Comparison of ENCODE assay signal across 18 mouse cellular contexts in genomic region chr15:25573113-25573512, GRCm38 (mm10). TPM values are rescaled to one million over a fixed set of nuclear protein-coding genes. Genes with fewer than 3 reads are reported as not detected.
DNase-seq lines count a peak whose midpoint lies in the region; ATAC-seq lines count a peak whose summit lies in the region.
"Had no signal": no experiment of that assay in that cellular context is flagged by ENCODE, and none has a peak within 500 bp of the region (broad histone marks: within the 10 kb centered on the region; RNA-seq: fewer than 3 reads in every experiment).

No protein-coding gene starts in this region.

- ATAC-seq in megakaryocyte-erythroid progenitor cell, adult 5-6 weeks (replicated peaks; ENCODE audit: low FRiP score, low TSS enrichment, poor library complexity, severe bottlenecking): peak; percentile 67
- ATAC-seq: forebrain, embryonic 14.5 days; forebrain, postnatal 0 days; Patski had no signal

- DNase-seq in heart, adult 11 months: peak; percentile 37
- no peak for DNase-seq in heart, postnatal 4 days
- DNase-seq in ovary, adult 18-20 months (ENCODE audit: low spot score): peak; percentile 33
- no peak for DNase-seq in ovary, postnatal 14 days (ENCODE audit: low spot score)
- DNase-seq in adrenal gland, postnatal 14 days: no peak
- DNase-seq: adrenal gland, postnatal 10 days; B cell, adult 2 months; cerebellum, adult 11-12 months; cerebellum, adult 8-10 months; cerebellum, postnatal 10 days; cerebellum, postnatal 36 days; forebrain, postnatal 0 days; gastrocnemius, postnatal 10 days; gastrocnemius, postnatal 36 days; heart, postnatal 14 days had no signal

RNA-seq across cellular contexts. Expression of gene Myo10, which starts 49.2 kb away (rescaled TPM):
- total RNA-seq in heart, postnatal 4 days (2021): 10 to 100 TPM; 36.9 to 43.8 TPM
- total RNA-seq in megakaryocyte-erythroid progenitor cell, adult 5-6 weeks (2014; fragmentation: Nextera tagmentation): 1.6 and 6.6 TPM in 2 replicates
- 3.9 and 6.8 TPM in 2 replicates for total RNA-seq in megakaryocyte-erythroid progenitor cell, adult 5-6 weeks (2017)
- 99.6 and 103 TPM in 2 replicates for total RNA-seq in adrenal gland, postnatal 14 days (2021)

Comparison
In these comparisons a context has a peak if more than half of its experiments do, and no peak if none do; other contexts are left out.
1. DNase-seq: peak in heart, adult 11 months (single experiment) and ovary, adult 18-20 months (single experiment); none in heart, postnatal 4 days (single experiment), ovary, postnatal 14 days (single experiment) and adrenal gland, postnatal 14 days (single experiment).
2. RNA of gene Myo10, which starts 49.2 kb away (total RNA-seq): 99.6 to 103 TPM in adrenal gland, postnatal 14 days and 36.9 to 43.8 TPM in heart, postnatal 4 days; 1.6 to 6.8 TPM in megakaryocyte-erythroid progenitor cell, adult 5-6 weeks; every median in the first group is over 4 times any median in the second.